Mouse (Mus musculus): ENCODE measurements at regions not wholly inside any gene's neighbourhood (a gene's known extent, or its start where the extent isn't known, plus 50 kb on each side); places are given as distances from the start of the nearest gene placed in this dataset.
A peak's percentile ranks its signal among the peaks of the same experiment; 100 is the strongest.

- no peak for DNase-seq (ENCODE audit: low spot score)
These were observed 351.4 kb upstream of the Dach1 start for GRCm38 (mm10) chr14:98520966-98521365.

DNA sequence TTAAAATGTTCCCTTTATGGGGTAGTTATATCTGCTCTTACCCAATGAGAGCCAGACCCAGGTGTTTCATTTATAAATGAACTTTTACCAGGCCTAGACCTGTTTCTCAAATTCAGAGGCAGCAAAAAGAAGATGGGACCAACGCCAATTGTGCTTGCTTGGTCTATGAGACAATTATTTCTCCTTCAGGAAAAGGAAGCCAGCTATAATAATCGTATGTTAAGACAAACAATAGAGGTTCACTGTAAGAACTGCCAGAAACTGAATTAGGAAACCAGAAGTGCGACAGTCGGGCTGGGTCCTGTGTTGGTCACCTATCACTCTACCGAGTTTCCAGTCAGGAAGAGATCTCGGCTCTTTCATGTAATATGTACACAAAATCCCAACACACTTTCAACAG lies 335.8 kb upstream of the Dach1 start:
- no peak for DNase-seq (ENCODE audit: low spot score)

GRCm38 (mm10) chr14:98477416-98477815 lies 307.9 kb upstream of the Dach1 start:
- DNase-seq (ENCODE audit: low spot score) = no peak

- peak; percentile 11 for DNase-seq (ENCODE audit: low spot score)
These were observed 302.4 kb upstream of the Dach1 start for GRCm38 (mm10) chr14:98471803-98472509.

DNA sequence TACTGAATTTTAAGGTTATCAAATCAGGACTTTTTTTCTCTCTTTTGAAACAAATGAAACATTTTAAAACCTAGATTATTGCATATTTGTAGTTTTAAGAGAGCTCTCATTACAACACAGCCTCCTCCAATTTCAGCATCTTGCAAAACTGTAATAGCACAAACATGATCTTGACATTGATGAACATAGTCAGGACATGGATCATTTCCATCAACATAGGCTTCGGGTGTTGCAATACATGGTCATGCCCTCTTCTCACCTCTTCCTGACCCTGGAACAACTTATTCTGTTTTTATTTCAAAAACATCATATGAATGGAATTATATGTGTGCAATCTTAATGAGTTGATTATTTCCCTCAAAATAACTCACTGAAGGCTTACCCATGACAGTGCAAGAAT lies 284.9 kb upstream of the Dach1 start:
- DNase-seq (ENCODE audit: low spot score) = no peak

DNA sequence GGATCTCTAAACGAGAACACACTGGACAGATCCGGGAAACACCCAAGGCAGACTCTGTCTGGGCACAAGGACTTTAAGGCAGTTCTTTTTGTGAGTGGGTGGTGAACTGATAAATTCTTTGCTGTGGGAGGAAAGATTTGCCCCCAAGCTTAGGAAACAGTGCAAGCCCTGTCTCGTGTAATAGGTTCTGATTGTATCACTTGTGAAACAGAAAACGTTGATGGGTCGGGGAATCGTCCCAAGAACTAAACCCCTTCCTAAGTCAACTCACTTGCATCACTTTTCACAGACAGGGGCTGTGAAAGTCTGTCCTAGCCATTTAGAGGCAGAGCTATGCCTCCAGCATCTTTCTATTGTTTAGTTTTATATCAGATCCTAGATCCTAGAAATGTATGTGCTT lies 282.6 kb upstream of the Dach1 start:
- no peak for DNase-seq (ENCODE audit: low spot score)

DNA sequence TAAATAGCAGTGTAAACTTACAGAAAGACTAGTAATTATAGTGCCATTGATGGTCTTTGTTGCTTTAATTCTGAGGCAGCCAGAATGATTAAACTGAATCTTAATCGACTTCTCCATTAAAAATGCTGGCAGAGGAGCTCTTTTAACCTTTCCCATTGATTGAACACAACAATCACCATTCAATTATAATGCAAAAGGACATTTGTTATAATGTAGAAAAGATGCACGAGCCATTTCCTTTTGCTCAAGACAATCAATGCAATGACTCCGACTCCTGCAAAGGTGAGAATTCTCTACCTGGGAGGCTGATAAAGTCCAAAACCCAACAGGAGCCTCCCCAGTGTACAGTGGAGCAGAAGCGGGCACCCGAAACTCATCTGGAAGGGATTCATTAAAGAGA lies 280.0 kb upstream of the Dach1 start:
- no peak for DNase-seq (ENCODE audit: low spot score)

- no peak for DNase-seq (ENCODE audit: low spot score)
These were observed 272.8 kb upstream of the Dach1 start for GRCm38 (mm10) chr14:98442411-98442810.

- peak; percentile 6 for DNase-seq (ENCODE audit: low spot score)
These were observed 272.4 kb upstream of the Dach1 start for GRCm38 (mm10) chr14:98441954-98442353.

DNA sequence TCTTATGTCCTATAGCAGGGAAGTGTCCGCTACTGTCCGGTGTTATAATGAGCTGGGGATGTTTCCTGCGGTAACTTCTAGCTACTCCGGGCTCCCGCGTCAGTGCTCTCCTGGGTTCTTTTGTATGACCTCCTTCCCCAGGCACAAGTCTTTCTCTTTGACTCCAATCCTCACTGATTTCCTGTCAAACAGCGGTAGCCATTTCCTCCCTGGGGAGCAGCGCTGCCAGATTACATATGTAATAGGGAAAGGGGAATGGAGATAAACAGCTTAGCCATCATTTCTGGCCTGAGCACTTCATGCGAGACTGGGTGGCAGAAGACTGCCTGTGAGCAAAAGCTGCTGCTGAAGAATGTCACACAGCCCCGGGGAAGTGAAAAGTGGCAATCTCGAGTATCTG lies 262.4 kb upstream of the Dach1 start:
- DNase-seq (ENCODE audit: low spot score) = no peak

DNA sequence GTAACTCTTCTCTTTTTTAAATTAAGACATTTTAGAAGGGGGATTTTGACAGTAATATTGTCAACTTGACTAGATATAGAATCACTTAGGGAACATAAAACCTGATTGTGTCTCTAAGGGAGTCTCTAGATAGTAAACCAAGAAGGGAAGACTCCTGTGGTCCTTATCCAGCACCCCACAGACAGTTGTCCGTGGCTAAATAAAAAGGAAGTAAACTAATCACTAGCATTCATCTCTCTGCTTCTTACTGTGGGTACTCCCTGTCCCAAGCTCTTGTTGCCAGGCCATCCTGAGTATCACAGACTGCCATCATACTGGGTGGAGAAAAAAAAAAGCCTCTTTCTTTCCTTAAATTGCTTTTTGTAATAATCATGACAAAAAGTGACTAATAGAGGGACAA lies 248.2 kb upstream of the Dach1 start:
- DNase-seq (ENCODE audit: low spot score) = no peak

DNA sequence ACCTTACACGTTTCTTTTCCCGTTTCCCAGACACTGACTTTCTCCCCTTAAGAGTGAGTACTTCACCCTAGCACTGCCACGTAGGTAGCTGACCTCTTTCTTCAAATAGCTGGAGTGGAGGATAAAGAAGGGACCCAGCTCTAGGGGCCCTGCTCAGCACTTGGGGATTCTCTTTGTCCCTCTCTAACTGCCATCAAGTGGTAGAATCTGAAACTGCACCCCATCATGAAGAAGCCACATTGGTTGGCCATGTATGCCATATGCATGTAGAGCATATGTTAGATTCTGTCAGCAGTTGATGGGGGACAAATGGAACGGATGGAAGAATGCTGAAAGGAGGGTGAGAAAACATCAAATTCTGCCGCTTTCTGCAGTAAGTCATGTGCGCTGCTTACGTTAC lies 244.6 kb upstream of the Dach1 start:
- no peak for DNase-seq (ENCODE audit: low spot score)

DNA sequence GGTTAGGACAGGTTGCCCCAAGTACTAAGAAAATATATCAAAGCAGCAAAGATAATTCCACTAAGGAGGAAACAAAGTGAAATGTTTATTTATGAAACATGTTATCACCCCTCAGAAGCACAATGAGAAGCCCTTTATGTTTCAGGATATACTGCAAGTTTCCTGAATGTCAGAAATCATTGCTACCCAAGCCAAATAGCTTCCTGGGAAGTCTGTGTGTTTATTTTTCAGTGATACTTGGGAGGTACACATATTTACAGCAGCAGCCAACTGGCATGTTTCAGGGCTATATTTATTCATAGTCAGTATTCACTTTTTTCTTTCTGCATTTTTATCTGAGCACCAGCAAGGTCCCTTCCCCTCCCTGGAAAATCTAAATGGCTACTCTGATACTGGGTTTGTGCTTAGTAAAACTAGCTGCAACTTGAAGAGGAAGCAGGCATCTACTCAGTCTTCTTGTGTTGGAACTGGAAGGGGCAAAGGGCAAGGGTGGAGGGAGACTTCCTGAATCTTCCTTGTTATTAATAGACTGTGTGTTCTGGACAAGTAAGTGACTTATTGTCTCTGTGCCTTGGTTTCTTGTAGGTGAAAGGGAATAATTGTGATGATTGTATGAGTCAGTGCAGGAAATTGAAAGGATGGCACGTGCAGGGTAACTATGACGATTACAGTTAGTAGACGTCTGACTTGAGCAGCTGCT lies 236.5 kb upstream of the Dach1 start:
- no peak for DNase-seq (ENCODE audit: low spot score)

GRCm38 (mm10) chr14:98404026-98404425 lies 234.5 kb upstream of the Dach1 start:
- DNase-seq (ENCODE audit: low spot score) = no peak

- DNase-seq (ENCODE audit: low spot score) = no peak
These were observed 218.3 kb upstream of the Dach1 start for GRCm38 (mm10) chr14:98387871-98388270.

All from urinary bladder, postnatal 25 days (tissue).